In genomic region chr17:35046681-35047455, GRCm38 (mm10) we compare ENCODE assay signal across 8 mouse cellular contexts. TPM values are rescaled to one million over a fixed set of nuclear protein-coding genes. Genes with fewer than 3 reads are reported as not detected.
DNase-seq lines count a peak whose midpoint lies in the region; ATAC-seq lines count a peak whose summit lies in the region.

Msh5 (minus strand) TSS chr17:35046745.

- peak within 1 kb of the TSS; percentile 89 for H3K4me2 ChIP-seq in heart, embryonic 11.5 days
- peak within 1 kb of the TSS; percentile 99 for H3K4me2 ChIP-seq in kidney, embryonic 16.5 days (replicated peaks; ENCODE audit: low read depth, low read length)
- H3K4me2 ChIP-seq in liver, embryonic 11.5 days = peak within 1 kb of the TSS; percentile 99
- H3K4me2 ChIP-seq in stomach, embryonic 14.5 days (replicated peaks; ENCODE audit: low read depth, low read length) = peak within 1 kb of the TSS; percentile 98

- WGBS in heart, embryonic 11.5 days (ENCODE audit: insufficient replicate concordance) = 3% methylated on average over 32 of the region's 33 CpGs
- WGBS in kidney, embryonic 16.5 days = 1% methylated on average over 33 of the region's 33 CpGs
- WGBS in liver, embryonic 11.5 days = 3% methylated on average over 33 of the region's 33 CpGs
- WGBS in stomach, embryonic 14.5 days = 2% methylated on average over 33 of the region's 33 CpGs

- H3K4me1 ChIP-seq in heart, embryonic 11.5 days (ENCODE audit: control insufficient read depth, insufficient read depth, low read length) = peaks cover 39% of the 10 kb centered on the region
- H3K4me1 ChIP-seq in kidney, embryonic 16.5 days (ENCODE audit: insufficient read depth, low read length) = peaks cover 49% of the 10 kb centered on the region
- peaks cover 58% of the 10 kb centered on the region for H3K4me1 ChIP-seq in liver, embryonic 11.5 days (replicated peaks; ENCODE audit: control insufficient read depth, insufficient read depth, low read length)
- peaks cover 36% of the 10 kb centered on the region for H3K4me1 ChIP-seq in stomach, embryonic 14.5 days (ENCODE audit: control insufficient read depth, insufficient read depth, low read length)

- DNase-seq in B cell, adult 2 months = peak; percentile 96 to 97
- peak; percentile 98 for DNase-seq in brain, adult 2 months (ENCODE audit: low read depth, low spot score)
- DNase-seq in liver, embryonic 11.5 days (ENCODE audit: low spot score) = peak; percentile 99
- DNase-seq in naive thymus-derived CD4-positive, alpha-beta T cell, adult 2 months (ENCODE audit: low read depth) = peak; percentile 98

- H3K36me3 ChIP-seq in heart, embryonic 11.5 days (ENCODE audit: control insufficient read depth, insufficient read depth, low read length) = no peaks in the 10 kb centered on the region
- no peaks in the 10 kb centered on the region for H3K36me3 ChIP-seq in kidney, embryonic 16.5 days (ENCODE audit: insufficient read depth, low read length)
- H3K36me3 ChIP-seq in liver, embryonic 11.5 days (ENCODE audit: control insufficient read depth, insufficient read depth, low read length) = no peaks in the 10 kb centered on the region
- no peaks in the 10 kb centered on the region for H3K36me3 ChIP-seq in stomach, embryonic 14.5 days (ENCODE audit: control insufficient read depth, insufficient read depth, low read length)

- H3K9me3 ChIP-seq in heart, embryonic 11.5 days (replicated peaks; ENCODE audit: control insufficient read depth, low read length) = no peaks in the 10 kb centered on the region
- H3K9me3 ChIP-seq in kidney, embryonic 16.5 days (ENCODE audit: low read length) = no peaks in the 10 kb centered on the region
- no peaks in the 10 kb centered on the region for H3K9me3 ChIP-seq in liver, embryonic 11.5 days (ENCODE audit: control insufficient read depth, low read length)
- H3K9me3 ChIP-seq in stomach, embryonic 14.5 days (ENCODE audit: control insufficient read depth, low read depth, low read length) = no peaks in the 10 kb centered on the region

- H3K27me3 ChIP-seq in heart, embryonic 11.5 days (ENCODE audit: control insufficient read depth, insufficient read depth, low read length) = no peaks in the 10 kb centered on the region
- no peaks in the 10 kb centered on the region for H3K27me3 ChIP-seq in kidney, embryonic 16.5 days (ENCODE audit: insufficient read depth, low read length)
- H3K27me3 ChIP-seq in liver, embryonic 11.5 days (replicated peaks; ENCODE audit: control insufficient read depth, insufficient read depth, low read length) = no peaks in the 10 kb centered on the region
- no peaks in the 10 kb centered on the region for H3K27me3 ChIP-seq in stomach, embryonic 14.5 days (ENCODE audit: control insufficient read depth, insufficient read depth, low read length)

- peak within 1 kb of the TSS; percentile 53 for H3K4me3 ChIP-seq in heart, embryonic 11.5 days (ENCODE audit: low read depth, low read length)
- peak within 1 kb of the TSS; percentile 64 for H3K4me3 ChIP-seq in kidney, embryonic 16.5 days (ENCODE audit: low read length)
- peak within 1 kb of the TSS; percentile 72 for H3K4me3 ChIP-seq in liver, embryonic 11.5 days (ENCODE audit: low read depth, low read length)
- peak within 1 kb of the TSS; percentile 61 for H3K4me3 ChIP-seq in stomach, embryonic 14.5 days (ENCODE audit: low read depth, low read length)

- H3K9ac ChIP-seq in heart, embryonic 11.5 days (ENCODE audit: low read depth, low read length) = peak within 1 kb of the TSS; percentile 87
- H3K9ac ChIP-seq in kidney, embryonic 16.5 days (replicated peaks; ENCODE audit: low read length) = peak within 1 kb of the TSS; percentile 94
- H3K9ac ChIP-seq in liver, embryonic 11.5 days (ENCODE audit: low read depth, low read length) = peak within 1 kb of the TSS; percentile 93
- H3K9ac ChIP-seq in stomach, embryonic 14.5 days (replicated peaks; ENCODE audit: low read depth, low read length) = peak within 1 kb of the TSS; percentile 92

- peak within 1 kb of the TSS; percentile 99 for H3K27ac ChIP-seq in heart, embryonic 11.5 days (ENCODE audit: low read depth, low read length)
- H3K27ac ChIP-seq in kidney, embryonic 16.5 days (ENCODE audit: low read length) = peak within 1 kb of the TSS; percentile 99
- peak within 1 kb of the TSS; percentile 96 for H3K27ac ChIP-seq in liver, embryonic 11.5 days (ENCODE audit: low read depth, low read length)
- H3K27ac ChIP-seq in stomach, embryonic 14.5 days (ENCODE audit: low read length) = peak within 1 kb of the TSS; percentile 100

- ATAC-seq in erythroblast, adult 5-6 weeks (replicated peaks; ENCODE audit: low FRiP score, poor library complexity, severe bottlenecking) = peak; percentile 77
- peak; percentile 96 for ATAC-seq in heart, embryonic 11.5 days (replicated peaks; ENCODE audit: insufficient number of reproducible peaks, low FRiP score, low TSS enrichment)
- ATAC-seq in kidney, embryonic 16.5 days (ENCODE audit: low FRiP score, low TSS enrichment) = peak; percentile 95
- peak; percentile 89 for ATAC-seq in liver, embryonic 11.5 days (replicated peaks; ENCODE audit: low FRiP score)
- ATAC-seq in stomach, embryonic 14.5 days (ENCODE audit: insufficient number of reproducible peaks, insufficient read depth, low FRiP score, low read depth) = peak; percentile 91

RNA-seq across cellular contexts. Expression of gene Msh5, which starts in this region (rescaled TPM):
- 0.38 and 1.5 TPM in 2 replicates for total RNA-seq in erythroblast, adult 5-6 weeks (2015; ENCODE audit: low replicate concordance)
- 5.7 and 8.8 TPM in 2 replicates for total RNA-seq in erythroblast, adult 5-6 weeks (2017; ENCODE audit: low replicate concordance)
- polyA plus RNA-seq in heart, embryonic 11.5 days (2014; fragmentation: Nextera tagmentation; extraction: Ambion mirVana) = 4.4 and 4.6 TPM in 2 replicates
- polyA plus RNA-seq in kidney, embryonic 16.5 days (2015; fragmentation: Nextera tagmentation; extraction: Ambion mirVana) = 4.5 and 6.9 TPM in 2 replicates
- polyA plus RNA-seq in liver, embryonic 11.5 days (2014; fragmentation: Nextera tagmentation; extraction: Ambion mirVana) = 3.8 and 4.7 TPM in 2 replicates
- 3.6 and 3.8 TPM in 2 replicates for polyA plus RNA-seq in stomach, embryonic 14.5 days (2014; fragmentation: Nextera tagmentation; extraction: Ambion mirVana)

Comparison
In these comparisons a context has a peak if more than half of its experiments do, and no peak if none do; other contexts are left out.
1. Peak in every context shown above with its lines: DNase-seq, ATAC-seq, H3K4me3 ChIP-seq and H3K27ac ChIP-seq.